Mouse (Mus musculus) kidney, adult 2 months (tissue): Measurements from ENCODE around the gene Ttyh3.

Experiments used
- CTCF ChIP-seq: fragments of 200-500 bp; conservative IDR thresholded peaks from 2 replicates; pipeline ENCODE4 v1.5.1; 2011; ENCODE audit warnings: low read depth, mild to moderate bottlenecking, control low read depth, low read length, moderate library complexity, mixed read lengths; ENCODE audit not compliant: insufficient read depth, insufficient read length
- POLR2A ChIP-seq: fragments of 200-500 bp; IDR thresholded peaks from one replicate; pipeline ENCODE4 v1.6.1; 2011; ENCODE audit warnings: low read depth, low read length, control low read depth

DNA sequence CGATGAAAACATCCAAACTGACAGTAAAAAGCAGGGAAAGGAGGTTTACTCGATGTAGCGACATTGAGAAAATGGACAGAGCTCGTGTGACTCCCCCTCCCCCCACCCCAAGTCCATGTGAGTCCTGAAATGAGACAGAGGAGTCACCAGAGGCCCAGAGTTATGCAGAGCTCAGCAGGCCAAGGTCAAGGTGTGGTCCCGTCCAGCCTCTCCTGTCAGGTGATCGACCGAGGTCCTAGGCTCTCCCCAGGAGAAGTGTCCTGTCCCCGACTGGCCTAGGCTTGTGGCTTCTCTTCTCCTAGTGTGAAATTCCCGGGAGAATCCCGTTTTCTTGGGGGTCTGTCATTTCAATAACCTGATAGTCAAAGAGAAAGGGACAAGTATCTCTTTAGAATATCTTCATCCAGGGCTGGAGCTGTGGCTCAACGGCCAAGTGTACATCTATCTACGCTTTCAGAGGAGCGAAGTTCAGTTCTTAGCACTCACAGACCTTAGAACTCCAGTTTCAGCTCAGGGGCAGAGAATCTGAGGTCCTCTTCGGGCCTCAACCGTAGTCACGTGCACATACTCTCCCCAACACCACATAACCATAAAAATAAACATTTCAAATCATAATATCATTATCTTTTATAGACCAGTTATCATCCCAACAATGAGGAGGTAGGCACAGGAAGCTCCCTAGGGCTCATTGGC lies 59.6 kb downstream of the Ttyh3 start:
- TF ChIP-seq CTCF: no peak
- no peak for TF ChIP-seq POLR2A
